Mouse (Mus musculus) heart, embryonic 15.5 days (tissue): ENCODE data around the gene Loxl3. TPM values are rescaled to one million over a fixed set of nuclear protein-coding genes. Genes with fewer than 3 reads are reported as not detected.
A peak's percentile ranks its signal among the peaks of the same experiment; 100 is the strongest.

Experiments
- ATAC-seq: fragments of 200-750 bp; cut with Nextera tagmentation; replicated peaks from 2 replicates; pipeline ENCODE4 v1.8.0; 2017; ENCODE audit warnings: low read depth, moderate TSS enrichment; ENCODE audit not compliant: insufficient number of reproducible peaks, insufficient read depth, low FRiP score
- H3K27ac ChIP-seq: fragments of 300-500 bp; sonication (generic); 2 replicates; pipeline ENCODE4 v1.5.1; 2015; ENCODE audit warnings: mild to moderate bottlenecking, inconsistent platforms
- H3K27me3 ChIP-seq: fragments of 300-500 bp; sonication (generic); 2 replicates; pipeline ENCODE4 v1.6.1; 2015; ENCODE audit warnings: inconsistent platforms
- H3K36me3 ChIP-seq: fragments of 300-500 bp; sonication (generic); 2 replicates; pipeline ENCODE4 v1.6.1; 2015; ENCODE audit warnings: mild to moderate bottlenecking, inconsistent platforms
- H3K4me1 ChIP-seq: fragments of 300-500 bp; sonication (generic); replicated peaks from 2 replicates; pipeline ENCODE4 v1.6.1; 2015; ENCODE audit warnings: inconsistent platforms
- H3K4me2 ChIP-seq: fragments of 300-500 bp; sonication (generic); 2 replicates; pipeline ENCODE4 v1.6.1; 2015; ENCODE audit warnings: inconsistent platforms, mild to moderate bottlenecking, moderate library complexity
- H3K4me3 ChIP-seq: fragments of 300-500 bp; sonication (generic); 2 replicates; pipeline ENCODE4 v1.5.1; 2015; ENCODE audit warnings: mild to moderate bottlenecking, inconsistent platforms
- H3K9ac ChIP-seq: fragments of 300-500 bp; sonication (generic); 2 replicates; pipeline ENCODE4 v1.6.1; 2015; ENCODE audit warnings: mild to moderate bottlenecking, inconsistent platforms
- H3K9me3 ChIP-seq: fragments of 300-500 bp; sonication (generic); replicated peaks from 2 replicates; pipeline ENCODE4 v1.6.1; 2016; ENCODE audit warnings: inconsistent platforms
- WGBS: fragments of 180-500 bp; shearing (Covaris S2); methylation state at CpG from one replicate; pipeline ENCODE4 v1.1.7; 2015; ENCODE audit warnings: mixed read lengths; 5-methylcytosine and 5-hydroxymethylcytosine counted together
- polyA plus RNA-seq: library from polyadenylated mRNA; unstranded; fragments of >200 nt; fragmentation: Nextera tagmentation; extraction: Ambion mirVana; gene quantifications from 2 replicates; pipeline ENCODE4 v1.2.1, GENCODE M21; 2015

Gene Loxl3
- polyA plus RNA-seq, 1 experiment from 2014 or later = 7.5 TPM

- Histone ChIP-seq H3K9me3 (no peaks in the 10 kb centered on the region), H3K27ac (no peak overlapping the region), H3K4me1 (peaks cover 45% of the 10 kb centered on the region), H3K4me3 (peak overlapping the region; percentile 77), H3K36me3 (no peaks in the 10 kb centered on the region), H3K9ac (peak overlapping the region; percentile 68; the same call in 1 of the 2 replicates), H3K4me2 (peak overlapping the region; percentile 85), H3K27me3 (peaks cover 32% of the 10 kb centered on the region)
- no peak for ATAC-seq
- WGBS = 49% methylated on average over 18 of the region's 18 CpGs
These were observed 1.9 kb upstream of the Loxl3 start for GRCm38 (mm10) chr6:83031921-83032590.

GRCm38 (mm10) chr6:83032769-83033191 is 1.2 kb upstream of the Loxl3 start:
- Histone ChIP-seq H3K9ac (peak overlapping the region; percentile 68), H3K27ac (peak overlapping the region; percentile 83), H3K4me2 (peak overlapping the region; percentile 85), H3K4me1 (peaks cover 43% of the 10 kb centered on the region), H3K36me3 (no peaks in the 10 kb centered on the region), H3K27me3 (peaks cover 30% of the 10 kb centered on the region), H3K9me3 (no peaks in the 10 kb centered on the region), H3K4me3 (peak overlapping the region; percentile 77)
- WGBS = under 1% methylated on average over 31 of the region's 31 CpGs
- ATAC-seq = peak; percentile 50

DNA sequence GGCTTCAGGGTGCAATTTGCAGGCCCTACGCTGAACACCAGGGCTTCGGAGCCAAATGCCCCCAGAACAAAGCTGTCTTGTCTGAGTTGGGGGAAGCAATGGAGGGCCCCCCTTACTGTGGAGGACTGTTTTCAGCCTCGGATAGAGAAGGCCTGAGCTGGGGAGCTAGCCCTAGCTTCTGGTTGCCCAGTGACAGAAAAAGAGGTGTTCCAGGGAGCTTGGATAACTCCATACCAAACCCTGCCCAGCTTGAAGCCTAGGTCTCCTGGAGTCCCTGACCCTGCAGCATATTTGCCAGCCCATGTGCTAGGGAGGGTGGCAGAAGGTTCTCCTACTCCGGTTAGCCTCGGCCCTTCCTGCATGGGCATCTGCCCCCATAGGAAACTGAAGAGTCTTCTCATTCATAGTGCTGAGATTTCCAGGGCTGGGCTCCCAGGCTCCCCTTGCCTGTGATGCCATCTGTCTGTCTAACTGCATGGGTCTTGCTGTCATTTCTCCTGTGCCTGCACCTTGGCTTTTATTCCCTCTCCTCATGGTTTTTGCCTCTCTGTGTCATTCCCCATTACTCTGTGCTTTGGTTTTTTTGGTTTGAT is 586 bp downstream of the Loxl3 start:
- H3K4me1 ChIP-seq = peaks cover 44% of the 10 kb centered on the region
- peak overlapping the region; percentile 85 for H3K4me2 ChIP-seq
- H3K27me3 ChIP-seq = peaks cover 20% of the 10 kb centered on the region
- peak overlapping the region; percentile 68; the same call in 1 of the 2 replicates for H3K9ac ChIP-seq
- peak overlapping the region; percentile 83 for H3K27ac ChIP-seq
- H3K9me3 ChIP-seq = no peaks in the 10 kb centered on the region
- H3K36me3 ChIP-seq = no peaks in the 10 kb centered on the region
- ATAC-seq = no peak
- 40% methylated on average over 5 of the region's 5 CpGs for WGBS
- H3K4me3 ChIP-seq = peak overlapping the region; percentile 77

DNA sequence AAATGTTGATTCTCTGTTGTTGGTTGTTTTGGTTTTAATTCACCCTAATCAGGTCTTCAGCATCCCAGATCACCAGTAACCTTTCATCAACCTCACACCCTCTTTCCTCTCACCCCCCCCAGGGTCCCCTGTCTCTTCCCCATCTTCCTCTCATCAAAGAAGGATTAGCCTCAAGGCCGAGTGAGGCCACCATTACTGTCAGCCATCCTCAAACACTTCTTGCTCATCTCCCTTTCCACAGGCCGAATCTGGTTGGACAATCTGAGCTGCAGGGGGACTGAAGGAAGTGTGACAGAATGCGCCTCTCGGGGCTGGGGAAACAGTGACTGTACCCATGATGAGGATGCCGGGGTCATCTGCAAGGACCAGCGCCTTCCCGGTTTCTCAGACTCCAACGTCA is 3.2 kb downstream of the Loxl3 start:
- Histone ChIP-seq H3K4me1 (peaks cover 29% of the 10 kb centered on the region), H3K27me3 (peaks cover 10% of the 10 kb centered on the region), H3K4me3 (no peak overlapping the region), H3K9ac (no peak overlapping the region), H3K27ac (no peak overlapping the region), H3K9me3 (no peaks in the 10 kb centered on the region), H3K4me2 (no peak overlapping the region), H3K36me3 (no peaks in the 10 kb centered on the region)
- no peak for ATAC-seq
- 77% methylated on average over 8 of the region's 8 CpGs for WGBS

GRCm38 (mm10) chr6:83038496-83039012 is 4.6 kb downstream of the Loxl3 start:
- Histone ChIP-seq H3K4me1 (peaks cover 21% of the 10 kb centered on the region), H3K36me3 (no peaks in the 10 kb centered on the region), H3K27ac (no peak overlapping the region), H3K9ac (no peak overlapping the region), H3K4me2 (peak overlapping the region; percentile 62), H3K9me3 (no peaks in the 10 kb centered on the region), H3K27me3 (peaks cover 8% of the 10 kb centered on the region; the same call in 1 of the 2 replicates), H3K4me3 (peak overlapping the region; percentile 33)
- no peak; the same call in 1 of the 2 replicates for ATAC-seq
- WGBS = 15% methylated on average over 24 of the region's 24 CpGs

DNA sequence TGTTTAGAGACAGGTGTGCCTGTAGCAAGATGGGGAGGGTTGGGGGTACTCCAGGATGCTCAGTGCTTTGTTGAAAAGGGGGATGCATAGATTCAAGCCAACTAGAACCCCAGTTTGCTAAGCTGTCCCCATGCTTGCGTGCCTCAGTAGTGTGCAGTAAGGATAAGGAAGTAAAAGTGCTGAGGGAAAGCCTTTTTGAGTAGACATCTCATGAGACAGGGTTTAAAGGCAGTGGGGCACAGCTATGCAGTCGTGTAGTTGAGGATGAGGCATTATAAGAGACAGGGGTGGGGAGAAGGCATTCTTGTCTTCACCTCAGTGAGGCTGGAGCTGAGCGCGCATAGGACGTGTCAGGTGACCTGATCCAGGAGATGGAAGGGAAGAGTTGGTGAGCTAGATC is 6.6 kb downstream of the Loxl3 start:
- H3K9me3 ChIP-seq = no peaks in the 10 kb centered on the region
- no peak overlapping the region for H3K9ac ChIP-seq
- H3K4me3 ChIP-seq = no peak overlapping the region
- H3K4me1 ChIP-seq = peaks cover 18% of the 10 kb centered on the region
- H3K36me3 ChIP-seq = no peaks in the 10 kb centered on the region
- no peak overlapping the region for H3K4me2 ChIP-seq
- no peak for ATAC-seq
- WGBS = 77% methylated on average over 5 of the region's 5 CpGs
- H3K27ac ChIP-seq = no peak overlapping the region
- H3K27me3 ChIP-seq = 0 out of 2 replicates have a peak, but pooled peaks cover 4% of the 10 kb centered on the region

DNA sequence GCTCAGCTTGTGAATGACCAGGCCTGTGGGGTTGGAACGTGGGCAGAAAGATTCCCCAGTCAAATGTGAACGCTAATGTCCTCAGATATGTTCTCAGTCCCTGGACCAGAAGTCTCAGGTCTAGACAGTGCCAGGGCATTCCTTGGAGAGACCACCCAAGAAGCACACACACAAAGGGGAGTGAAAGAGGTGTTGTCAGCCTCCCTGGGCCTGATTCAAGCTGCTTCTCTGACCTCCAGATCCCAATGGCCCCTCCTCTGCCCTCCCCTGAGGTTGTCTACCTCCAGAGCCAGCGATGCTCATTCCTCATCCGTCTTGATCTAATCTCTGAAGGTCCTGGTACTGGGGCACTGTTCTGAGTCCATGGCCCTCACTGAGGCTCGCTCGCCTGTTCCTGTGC is 9.6 kb downstream of the Loxl3 start:
- no peak overlapping the region for H3K27ac ChIP-seq
- H3K4me1 ChIP-seq = peaks cover 14% of the 10 kb centered on the region
- 0 out of 2 replicates have a peak, but pooled peaks cover 4% of the 10 kb centered on the region for H3K27me3 ChIP-seq
- no peak overlapping the region for H3K9ac ChIP-seq
- WGBS = 65% methylated on average over 6 of the region's 6 CpGs
- H3K4me3 ChIP-seq = no peak overlapping the region
- H3K36me3 ChIP-seq = no peaks in the 10 kb centered on the region
- H3K9me3 ChIP-seq = no peaks in the 10 kb centered on the region
- H3K4me2 ChIP-seq = no peak overlapping the region
- no peak for ATAC-seq

DNA sequence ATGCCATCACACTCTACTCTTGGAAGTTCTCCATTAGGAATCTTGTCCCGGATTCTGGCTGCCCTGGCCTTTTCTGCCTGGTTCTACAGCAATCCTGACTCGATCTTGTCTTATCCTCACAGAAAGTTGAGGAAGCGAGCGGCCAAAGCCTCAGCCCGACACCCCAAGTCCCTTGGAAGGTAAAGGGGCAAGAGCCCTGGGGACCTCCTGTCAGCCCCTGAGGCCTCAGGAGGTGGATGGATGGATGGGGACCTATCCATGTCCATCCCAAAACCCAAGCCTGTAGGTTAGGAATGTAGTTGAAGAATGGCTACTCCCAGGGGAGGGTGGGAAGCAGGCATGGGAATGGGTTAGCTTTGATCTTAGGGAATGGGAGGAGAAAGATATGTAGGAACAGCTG is 10.0 kb downstream of the Loxl3 start:
- Histone ChIP-seq H3K4me2 (no peak overlapping the region), H3K4me1 (peaks cover 11% of the 10 kb centered on the region), H3K9ac (no peak overlapping the region), H3K27ac (no peak overlapping the region), H3K36me3 (no peaks in the 10 kb centered on the region), H3K27me3 (0 out of 2 replicates have a peak, but pooled peaks cover 4% of the 10 kb centered on the region), H3K9me3 (no peaks in the 10 kb centered on the region), H3K4me3 (no peak overlapping the region)
- 86% methylated on average over 5 of the region's 5 CpGs for WGBS
- ATAC-seq = no peak

DNA sequence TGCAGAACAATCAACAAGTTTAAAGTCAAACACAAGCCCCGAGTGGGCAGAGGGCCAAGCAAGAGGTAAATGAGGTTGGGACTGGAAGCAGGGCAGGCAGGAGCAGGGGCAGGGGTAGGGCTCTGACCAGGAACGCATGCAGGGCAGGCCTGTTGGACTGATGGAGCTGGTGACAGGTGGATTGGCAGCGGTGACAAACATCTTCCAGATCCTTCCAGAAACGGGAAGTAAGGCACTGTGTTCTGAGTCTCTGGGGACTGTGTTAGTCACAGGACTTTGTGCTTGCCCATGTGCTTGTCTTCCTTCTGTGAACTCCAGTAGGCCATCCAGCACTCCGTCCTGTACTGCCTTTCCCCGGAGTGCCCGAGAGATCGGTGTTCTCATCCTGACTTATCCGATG is 10.8 kb downstream of the Loxl3 start:
- peak; percentile 82 for ATAC-seq
- H3K4me1 ChIP-seq = peaks cover 11% of the 10 kb centered on the region
- no peak overlapping the region for H3K9ac ChIP-seq
- no peak overlapping the region for H3K4me3 ChIP-seq
- 0 out of 2 replicates have a peak, but pooled peaks cover 4% of the 10 kb centered on the region for H3K27me3 ChIP-seq
- no peaks in the 10 kb centered on the region for H3K9me3 ChIP-seq
- no peaks in the 10 kb centered on the region for H3K36me3 ChIP-seq
- H3K27ac ChIP-seq = peak overlapping the region; percentile 64
- WGBS = 27% methylated on average over 9 of the region's 9 CpGs
- H3K4me2 ChIP-seq = no peak overlapping the region

- Histone ChIP-seq H3K27ac (no peak overlapping the region), H3K27me3 (no peaks in the 10 kb centered on the region), H3K4me3 (no peak overlapping the region), H3K4me1 (peaks cover 18% of the 10 kb centered on the region), H3K4me2 (no peak overlapping the region), H3K9me3 (no peaks in the 10 kb centered on the region), H3K9ac (no peak overlapping the region), H3K36me3 (peaks cover 8% of the 10 kb centered on the region)
- WGBS = 67% methylated on average over 10 of the region's 10 CpGs
- no peak for ATAC-seq
These were observed 15.4 kb downstream of the Loxl3 start for GRCm38 (mm10) chr6:83049367-83049766.

- WGBS = 2% methylated on average over 26 of the region's 26 CpGs
- Histone ChIP-seq H3K36me3 (peaks cover 17% of the 10 kb centered on the region), H3K4me3 (peak overlapping the region; percentile 81), H3K4me1 (peaks cover 26% of the 10 kb centered on the region), H3K9ac (peak overlapping the region; percentile 85), H3K4me2 (peak overlapping the region; percentile 95), H3K9me3 (no peaks in the 10 kb centered on the region), H3K27me3 (no peaks in the 10 kb centered on the region), H3K27ac (peak overlapping the region; percentile 80)
- ATAC-seq = no peak
These were observed 19.4 kb downstream of the Loxl3 start for GRCm38 (mm10) chr6:83053136-83053960.
